Mouse (Mus musculus) neutrophil, adult 5-6 weeks (primary cell): ENCODE results near the gene Abcd3. TPM values are rescaled to one million over a fixed set of nuclear protein-coding genes. Genes with fewer than 3 reads are reported as not detected.

Source experiments
- ATAC-seq: fragments of 151-379, 151-347 bp; 2 replicates; pipeline ENCODE4 v1.8.0; 2017; ENCODE audit warnings: mild to moderate bottlenecking, moderate TSS enrichment; ENCODE audit not compliant: insufficient number of reproducible peaks, poor library complexity, low FRiP score, severe bottlenecking; ENCODE audit errors: extremely low read depth
- total RNA-seq: library from RNA; stranded (forward); fragments of 200-1000 nt; gene quantifications from 2 replicates; pipeline ENCODE4 v1.2.3, GENCODE M21; 2017

The Abcd3 gene
- total RNA-seq, 1 experiment from 2014 or later: 11.2 TPM

DNA sequence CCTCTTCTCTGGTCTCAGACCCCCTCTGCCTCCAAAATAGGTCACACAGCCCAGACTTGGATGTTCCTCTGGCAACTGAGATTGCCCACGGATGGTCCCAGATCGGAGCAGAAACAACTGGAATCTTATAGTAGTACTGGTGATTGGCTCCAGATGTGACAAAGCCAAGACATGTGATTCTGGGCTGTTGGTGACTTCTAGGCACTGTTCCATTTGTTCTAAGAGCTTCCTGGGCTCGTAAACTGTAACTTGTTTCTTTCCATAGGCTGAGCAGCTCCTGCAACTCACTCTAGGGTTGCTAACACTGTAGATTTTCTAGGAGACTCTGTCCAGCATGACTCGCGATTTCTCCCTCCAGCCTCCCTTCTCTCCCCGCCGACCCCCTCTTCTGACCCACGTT, 96.4 kb downstream of the Abcd3 start:
- ATAC-seq: no peak

DNA sequence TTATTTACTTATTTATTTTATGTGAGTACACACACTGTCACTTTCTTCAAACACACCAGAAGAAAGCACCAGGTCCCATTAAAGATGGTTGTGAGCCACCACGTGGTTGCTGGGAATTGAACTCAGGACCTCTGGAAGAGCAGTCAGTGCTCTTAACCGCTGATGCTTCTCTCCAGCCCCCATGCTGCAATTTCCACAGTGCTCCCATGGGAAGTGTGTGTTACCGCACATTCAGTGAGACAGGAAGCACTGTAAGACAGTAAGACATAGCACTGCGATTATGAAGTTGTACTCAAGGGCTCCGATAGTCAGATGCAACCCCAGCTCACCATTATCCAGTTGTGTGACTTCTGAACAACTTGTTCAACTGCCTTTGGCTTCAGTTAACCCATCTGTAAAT, 98.6 kb downstream of the Abcd3 start:
- no peak for ATAC-seq

DNA sequence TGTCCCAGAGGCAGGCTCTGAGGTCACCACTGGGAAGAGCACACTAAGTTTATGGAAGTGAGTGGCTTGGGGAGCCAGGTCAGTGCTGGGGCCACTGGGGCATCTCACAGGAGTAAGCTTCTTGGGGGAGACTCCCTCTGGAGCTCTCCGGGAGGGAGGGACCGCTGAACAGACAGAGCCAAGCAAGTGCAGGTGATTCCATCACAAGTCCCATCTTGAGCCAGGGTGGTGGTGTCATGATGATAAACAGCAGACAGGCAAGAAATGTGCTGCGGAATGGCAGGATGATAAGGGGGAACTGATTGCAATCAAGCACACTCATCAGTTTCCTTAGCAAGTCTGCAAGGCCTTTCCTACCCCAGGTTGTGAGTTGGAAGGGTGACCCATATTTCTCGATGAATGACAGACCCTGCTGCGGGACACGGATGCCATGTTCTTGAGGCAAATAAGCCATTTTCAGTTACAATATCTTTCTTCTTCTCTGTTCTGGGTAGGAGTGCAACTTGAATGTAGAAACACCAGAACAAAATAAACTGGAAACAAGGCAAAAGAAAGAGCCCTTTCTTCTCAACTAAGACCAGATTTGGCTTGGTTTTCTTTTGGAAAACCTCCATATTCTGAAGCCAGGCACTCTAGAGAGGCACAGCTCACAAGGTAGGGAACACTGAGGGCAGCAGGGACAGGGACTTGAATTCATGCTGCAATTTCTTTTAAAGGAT, 99.2 kb downstream of the Abcd3 start:
- no peak for ATAC-seq

DNA sequence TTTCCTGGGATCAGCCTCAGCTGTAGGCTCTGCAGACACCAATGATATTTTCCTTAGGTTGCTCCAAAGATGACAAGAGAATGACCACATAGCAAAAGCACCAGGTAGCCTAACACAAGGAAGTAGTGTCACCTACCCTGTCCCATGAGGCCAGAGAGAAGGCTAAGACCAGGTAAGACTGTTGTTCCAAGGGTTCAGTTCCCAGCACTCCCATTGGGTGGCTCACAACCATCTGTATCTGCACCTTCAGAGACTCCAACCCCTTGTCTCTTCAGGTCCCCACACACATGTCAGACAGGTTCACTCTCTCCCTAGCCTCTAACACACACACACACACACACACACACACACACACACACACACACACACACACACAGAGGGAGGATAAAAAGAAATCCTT, 99.8 kb downstream of the Abcd3 start:
- ATAC-seq: no peak

DNA sequence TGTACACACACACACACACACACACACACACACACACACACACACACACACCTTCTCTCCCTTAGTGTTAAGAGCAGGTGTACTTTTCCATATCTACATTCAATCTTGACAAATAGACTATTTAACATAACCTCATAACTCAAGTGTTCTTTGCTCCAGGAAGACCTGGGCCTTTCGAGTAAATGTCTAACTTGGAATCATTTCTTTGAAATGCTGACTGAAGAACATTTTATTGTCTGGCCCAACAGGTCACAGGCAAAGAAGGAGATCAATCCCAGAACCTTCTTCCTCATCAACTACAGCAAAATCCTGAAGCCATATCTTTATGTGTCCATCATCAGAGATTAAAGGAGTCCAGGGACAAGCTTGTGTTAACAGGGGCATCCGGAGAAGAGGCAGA, 100.6 kb downstream of the Abcd3 start:
- ATAC-seq: no peak

DNA sequence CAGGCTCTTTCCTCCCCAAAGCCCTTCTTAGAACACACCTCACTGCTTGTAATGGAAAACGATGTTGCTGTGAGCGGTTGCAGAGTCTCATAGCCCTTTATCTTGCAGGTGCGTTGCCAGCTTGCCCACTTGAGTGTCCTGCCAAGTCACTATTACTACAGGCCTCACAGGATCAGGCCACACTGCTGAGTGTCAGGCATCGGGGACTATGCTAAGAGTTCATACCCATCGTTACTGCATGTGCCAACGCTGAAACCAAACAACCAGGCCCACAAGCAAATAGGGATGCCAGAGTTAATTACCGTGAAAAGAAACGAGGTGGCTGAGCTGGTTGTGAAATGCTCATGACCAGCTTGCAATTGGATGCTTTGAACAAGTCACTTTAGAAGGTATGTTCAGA, 101.3 kb downstream of the Abcd3 start:
- no peak for ATAC-seq

DNA sequence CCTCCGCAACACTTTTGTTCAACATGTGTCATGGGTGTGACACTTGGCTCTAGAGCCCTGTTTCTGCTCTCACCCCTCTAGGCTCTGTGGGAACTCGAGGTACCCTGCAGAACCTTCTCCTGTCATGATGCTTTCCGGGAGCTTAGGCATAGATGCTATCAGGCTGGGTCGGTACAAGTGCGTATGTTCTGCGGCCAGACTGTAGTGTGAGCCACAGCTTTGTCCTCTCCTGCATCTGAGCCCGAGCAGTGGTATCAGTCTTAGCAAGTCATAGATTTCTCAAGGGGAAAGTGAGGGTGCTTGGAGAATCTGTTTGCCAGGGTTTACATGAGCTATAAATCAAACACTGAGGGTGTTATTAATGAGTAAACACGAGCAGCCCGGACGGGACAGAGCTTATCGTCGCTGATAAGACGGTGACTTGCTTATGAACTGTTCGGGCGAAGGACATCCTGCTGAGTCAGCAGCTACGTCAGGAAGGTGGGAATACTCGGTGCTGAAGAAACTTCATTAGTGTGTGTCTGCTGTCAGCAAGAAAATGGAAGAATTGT, 101.9 kb downstream of the Abcd3 start:
- no peak for ATAC-seq

DNA sequence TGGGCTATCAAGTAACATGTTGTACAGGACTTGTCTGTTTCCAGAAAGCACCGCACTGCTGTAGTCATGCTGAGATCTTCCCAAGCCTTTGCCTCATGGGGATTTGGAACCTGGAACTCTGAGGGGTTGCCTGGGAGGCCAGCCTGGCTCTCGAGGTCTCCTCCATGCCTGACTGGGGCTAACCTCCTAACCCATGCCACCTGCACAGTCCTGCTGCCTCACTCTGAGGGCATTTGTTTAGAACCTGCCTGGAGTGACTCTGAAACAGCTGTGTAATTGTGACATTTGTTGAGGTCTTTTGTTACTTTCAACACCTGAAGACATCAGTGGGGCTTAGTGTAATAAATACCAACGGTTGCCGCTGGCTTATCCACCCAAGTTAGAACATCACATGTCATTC, 102.9 kb downstream of the Abcd3 start:
- no peak for ATAC-seq

DNA sequence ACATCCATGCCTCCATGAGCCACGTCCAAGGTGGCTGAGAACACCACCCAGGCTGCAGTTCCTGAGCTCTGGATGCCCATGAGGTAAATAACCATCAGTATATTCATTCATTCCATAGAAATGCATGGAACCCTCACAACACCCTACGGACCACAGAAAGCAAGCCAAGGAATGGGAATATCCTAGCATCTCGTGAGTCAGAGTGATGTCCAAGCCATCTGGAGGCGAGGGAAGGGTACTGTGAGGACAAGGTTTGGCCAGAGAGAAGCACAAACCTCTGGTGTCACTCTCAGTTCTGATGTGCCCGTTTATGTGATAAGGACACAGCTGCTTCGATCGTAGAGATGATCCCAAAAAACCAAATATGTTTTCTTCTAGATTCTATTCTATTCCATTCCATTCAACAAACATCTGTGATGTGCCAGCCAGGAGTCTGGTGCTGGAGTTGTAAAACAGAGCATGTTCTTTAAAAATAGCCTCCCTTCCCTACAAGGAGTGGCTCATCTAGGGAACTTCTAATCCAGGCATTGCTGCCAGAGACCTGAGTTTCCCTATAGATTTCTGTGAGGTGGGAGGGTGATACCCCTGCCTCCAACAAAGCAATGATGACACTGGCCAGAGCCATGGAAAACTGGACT, 104.1 kb downstream of the Abcd3 start:
- no peak for ATAC-seq

Other genes starting within 250 kb of the Abcd3 start
- not detected in 2 replicates for gene 4930432M17Rik, start 144.5 kb downstream of the Abcd3 start, total RNA-seq
- gene F3, start 91.8 kb downstream of the Abcd3 start, total RNA-seq: 0.58 TPM in 1 of 2 replicates, not detected in the other
- 0.58 and 0.74 TPM in 2 replicates for gene Arhgap29, start 137.2 kb upstream of the Abcd3 start, total RNA-seq
- gene Abca4, start 229.1 kb upstream of the Abcd3 start, total RNA-seq: not detected in 2 replicates